Mouse (Mus musculus) layer of hippocampus, adult 8-10 months (tissue): ENCODE measurements at regions not wholly inside any gene's neighbourhood (a gene's known extent, or its start where the extent isn't known, plus 50 kb on each side); places are given as distances from the start of the nearest gene placed in this dataset.
A peak's percentile ranks its signal among the peaks of the same experiment; 100 is the strongest.

Source experiments
- DNase-seq, 2 experiments: peaks; one replicate each; pipeline ENCODE4 v3.0.0; 2022; ENCODE audit warnings: low spot score in 2 of 2

DNA sequence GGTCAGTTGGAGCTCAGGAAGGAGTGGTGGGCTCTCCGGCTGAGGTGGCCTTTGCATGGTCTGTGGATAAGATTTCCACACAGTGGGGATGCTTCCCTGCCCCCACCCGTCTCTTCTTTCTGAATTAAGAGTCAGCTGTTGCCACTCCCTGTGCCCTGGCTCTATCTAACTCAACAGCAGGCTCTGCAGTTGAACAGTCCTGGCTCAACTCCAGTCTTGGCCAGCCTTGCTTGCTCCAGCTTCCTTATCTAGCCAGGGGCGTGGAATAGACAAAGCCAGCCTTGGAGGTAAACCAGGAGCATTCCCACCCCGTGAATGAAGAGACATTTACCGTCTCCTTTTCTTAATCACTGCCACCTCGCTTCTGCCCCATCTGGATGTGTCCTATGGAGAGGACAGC is 89.7 kb downstream of the Mn1 start:
- DNase-seq = no peak

DNA sequence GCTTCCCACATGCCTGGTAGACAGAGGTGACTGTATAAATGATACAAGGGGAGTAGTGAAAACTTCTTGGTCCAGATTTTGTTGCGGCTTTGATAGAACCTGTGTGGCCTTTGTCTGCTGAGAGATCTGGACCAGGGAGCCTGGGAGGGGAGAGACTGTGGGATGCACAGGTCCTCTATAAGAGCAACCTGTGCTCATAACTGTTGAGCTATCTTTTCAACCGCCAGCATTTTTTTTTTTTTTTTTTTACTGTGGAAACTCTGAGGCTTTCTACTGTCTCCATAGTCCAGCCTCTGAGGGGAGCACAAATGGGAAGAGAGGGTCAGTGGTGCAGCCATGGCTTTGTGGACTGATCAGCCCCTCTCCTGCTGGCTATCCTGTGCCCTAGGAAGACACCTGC is 90.2 kb downstream of the Mn1 start:
- no peak for DNase-seq

- DNase-seq = no peak
Observed at GRCm38 (mm10) chr5:111509014-111509561, 91.9 kb downstream of the Mn1 start.

GRCm38 (mm10) chr5:111509575-111510057 is 92.5 kb downstream of the Mn1 start:
- DNase-seq = no peak

- DNase-seq = peak in 1 of 2 experiments; percentile 37
Observed at GRCm38 (mm10) chr5:111510183-111510878, 93.2 kb downstream of the Mn1 start.

DNA sequence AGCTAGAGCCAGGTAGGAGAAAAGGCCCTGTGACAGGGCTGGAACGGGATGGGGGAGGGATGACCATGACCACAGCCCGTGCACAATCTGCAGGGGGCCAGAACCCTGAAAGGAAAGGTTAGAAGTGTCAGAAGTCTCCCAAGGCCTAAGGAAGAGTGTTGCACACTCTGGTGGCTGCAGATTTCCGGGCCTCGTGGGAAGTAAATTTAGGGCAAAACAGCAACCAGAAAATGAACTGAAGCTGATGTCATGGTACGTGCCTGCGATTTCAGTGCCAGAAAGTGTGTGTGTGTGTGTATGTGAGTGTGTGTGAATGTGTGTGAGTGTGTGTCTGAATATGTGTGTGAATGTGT is 93.7 kb downstream of the Mn1 start:
- DNase-seq = no peak

- DNase-seq = no peak
Observed at GRCm38 (mm10) chr5:111511982-111512381, 94.8 kb downstream of the Mn1 start.

DNA sequence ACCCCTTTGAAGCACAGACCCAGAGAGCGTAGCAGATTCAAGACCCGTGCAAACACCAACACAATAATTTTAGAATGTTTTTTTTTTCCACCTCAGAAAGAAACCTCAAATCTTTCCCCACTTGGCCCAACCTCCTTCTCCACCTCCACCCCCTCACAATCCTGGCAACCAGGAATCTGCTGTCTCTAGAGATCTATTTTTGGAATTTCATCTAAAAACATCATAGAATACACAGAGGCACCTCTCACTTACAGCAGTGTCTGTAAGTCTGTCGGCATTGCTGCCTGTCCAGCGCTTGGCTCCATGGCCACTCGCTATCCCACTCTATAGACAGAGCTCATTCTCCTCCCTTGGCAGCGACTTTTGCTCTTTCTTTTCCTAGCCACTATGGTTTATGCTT is 96.8 kb downstream of the Mn1 start:
- DNase-seq = no peak

- no peak for DNase-seq
Observed at GRCm38 (mm10) chr5:111519059-111519458, 101.9 kb downstream of the Mn1 start.

GRCm38 (mm10) chr5:111519500-111520041 is 102.4 kb downstream of the Mn1 start:
- no peak for DNase-seq

DNA sequence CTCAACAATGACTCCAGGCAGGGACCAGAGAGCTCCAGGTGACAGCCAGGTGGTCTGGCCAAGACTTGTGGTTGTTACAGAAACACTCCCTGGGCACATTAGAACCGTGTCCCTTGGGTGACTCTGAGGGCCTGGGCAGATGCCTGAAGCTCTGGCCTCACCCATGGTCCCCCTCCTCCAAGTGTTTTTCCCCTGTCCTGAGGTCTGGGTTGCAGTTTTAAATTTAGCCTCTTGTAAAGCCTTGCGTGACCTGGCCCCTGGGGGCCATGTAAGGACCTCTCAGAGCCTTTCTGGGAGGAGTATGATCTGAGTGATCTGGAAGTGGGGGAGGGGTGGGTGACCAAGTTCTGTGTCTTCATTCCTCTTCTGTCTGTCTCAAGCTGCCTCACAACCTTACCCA is 104.7 kb downstream of the Mn1 start:
- DNase-seq = no peak

DNA sequence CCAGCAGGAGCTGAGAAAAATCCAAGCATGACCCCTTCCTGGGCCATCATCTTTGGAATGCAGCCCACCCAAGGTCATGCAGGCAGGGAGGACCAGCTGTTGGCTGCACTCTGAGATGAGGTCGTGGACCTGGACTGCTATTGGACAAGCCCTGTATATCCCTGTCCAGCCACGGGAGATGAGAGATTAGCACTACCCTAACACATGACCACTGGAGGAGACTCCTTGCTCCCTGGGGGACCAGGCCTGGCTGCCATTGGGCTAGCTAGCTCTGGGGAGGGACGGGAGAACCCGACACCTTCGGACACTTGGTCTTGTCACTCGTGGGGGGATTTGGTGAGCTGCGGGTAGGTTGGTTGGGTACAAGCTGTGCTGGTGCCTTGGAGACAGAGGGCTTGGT is 105.4 kb downstream of the Mn1 start:
- DNase-seq = no peak

- no peak for DNase-seq
Observed at GRCm38 (mm10) chr5:111527741-111528140, 110.6 kb downstream of the Mn1 start.

DNA sequence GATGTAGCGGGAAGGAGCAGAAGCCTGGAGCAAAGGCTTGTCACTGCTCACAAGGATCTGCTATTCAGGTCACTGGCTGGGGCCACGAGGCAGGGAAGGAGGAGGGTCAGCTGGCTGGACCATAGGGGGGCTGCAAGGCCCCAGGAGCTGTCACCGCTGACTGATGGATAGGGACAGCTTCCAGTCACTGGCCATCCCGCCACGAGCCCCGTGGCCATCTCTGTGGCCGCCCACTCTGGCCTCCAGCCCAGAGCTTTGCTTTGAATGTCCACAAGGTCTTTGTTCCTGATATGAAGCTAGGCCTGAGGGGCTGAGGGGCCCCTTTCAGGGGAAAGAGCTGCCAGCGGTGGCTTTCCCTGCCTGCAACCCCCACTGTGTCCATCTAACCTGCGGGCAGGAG is 111.9 kb downstream of the Mn1 start:
- DNase-seq = no peak

DNA sequence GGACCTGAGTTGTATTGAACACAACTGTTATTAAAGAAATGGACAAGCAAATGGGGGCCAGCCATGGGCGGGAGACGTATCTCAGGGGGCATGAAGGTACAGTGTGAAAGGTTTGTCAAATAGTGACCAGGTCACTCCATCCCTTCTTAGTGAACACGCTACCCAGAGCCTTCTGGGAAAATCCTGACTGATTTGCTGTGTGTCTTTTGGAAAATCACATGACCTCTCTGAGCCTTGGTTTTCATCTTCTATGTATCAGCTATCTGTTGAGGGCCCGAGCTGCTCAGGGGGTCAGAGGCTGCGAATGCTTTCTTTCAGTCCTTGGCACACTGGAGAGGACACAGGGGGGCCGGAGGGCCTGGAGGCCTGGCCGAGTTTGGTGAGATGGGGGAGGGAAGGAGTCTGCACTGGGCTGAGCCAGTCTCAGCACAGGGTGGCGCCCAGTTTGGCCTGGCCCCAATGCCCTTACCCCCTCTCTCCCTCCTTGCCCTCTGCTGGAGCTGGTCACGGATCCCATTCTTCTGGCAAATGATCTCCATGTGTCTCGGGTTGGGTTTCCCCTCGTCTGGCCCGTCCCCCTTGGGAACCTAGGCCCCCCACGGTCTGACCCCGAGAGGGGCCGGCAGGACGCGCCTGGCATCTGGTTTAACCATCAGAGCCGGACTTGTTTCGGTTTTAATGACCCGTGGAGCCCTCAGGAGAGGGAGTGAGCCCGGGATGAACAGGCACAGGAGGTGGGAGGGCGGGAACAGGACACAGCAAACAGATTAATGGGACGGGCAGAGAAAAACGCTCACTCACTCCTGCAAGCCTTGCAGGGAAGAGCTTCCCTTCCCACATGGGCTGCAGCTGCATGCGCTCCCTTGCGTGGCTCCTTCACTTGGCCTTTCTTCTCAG is 113.7 kb downstream of the Mn1 start:
- DNase-seq = no peak

DNA sequence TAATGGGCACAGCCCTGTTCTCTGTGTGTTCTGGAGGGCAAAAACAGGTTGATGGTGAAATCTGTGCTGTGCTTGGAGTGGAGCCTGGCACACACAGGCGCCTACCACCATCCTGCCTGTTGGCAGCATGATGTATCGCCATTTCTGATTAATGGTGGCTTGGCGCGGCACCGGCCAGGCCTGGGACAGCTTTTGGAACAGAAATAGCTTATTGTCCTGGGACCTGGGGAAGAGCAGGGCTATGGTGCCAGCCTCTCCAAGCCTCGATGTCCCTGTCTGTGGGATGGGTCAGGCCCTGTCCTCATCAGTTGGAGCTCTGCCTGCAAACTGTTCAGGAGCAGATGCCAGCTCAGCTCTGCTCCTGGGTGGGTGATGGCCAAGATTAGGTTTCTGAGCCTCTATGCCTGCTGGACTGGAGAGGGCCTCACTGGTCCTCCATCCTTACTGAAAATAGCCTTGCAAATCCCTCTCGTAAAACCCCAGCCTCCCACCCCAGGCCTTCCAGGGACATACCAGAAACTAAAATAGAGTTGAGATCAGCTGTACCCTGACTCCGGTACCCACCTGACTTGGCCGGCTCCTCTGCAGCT is 115.4 kb downstream of the Mn1 start:
- DNase-seq = no peak

DNA sequence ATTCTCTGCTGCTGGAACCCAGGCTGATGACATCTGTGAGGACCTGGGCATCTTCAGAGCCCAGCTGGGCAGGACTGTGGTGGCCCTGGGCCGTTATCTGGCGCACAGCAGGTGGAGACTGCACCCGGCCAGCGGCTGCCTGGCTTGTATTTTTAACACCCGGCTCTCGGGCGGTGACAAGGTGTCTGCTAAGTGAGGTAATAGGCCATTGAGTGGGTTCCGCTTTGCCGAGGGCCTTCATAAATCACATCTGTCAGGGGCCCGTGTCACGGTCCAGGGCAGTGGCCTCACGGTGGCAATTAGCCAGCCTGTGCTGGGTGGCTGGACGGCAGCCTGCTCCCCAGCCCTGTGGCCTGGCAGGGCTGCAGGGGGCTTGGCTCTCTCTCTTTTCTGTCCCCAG is 118.8 kb downstream of the Mn1 start:
- DNase-seq = no peak

GRCm38 (mm10) chr5:111538560-111539450 is 121.6 kb downstream of the Mn1 start:
- DNase-seq = no peak

DNA sequence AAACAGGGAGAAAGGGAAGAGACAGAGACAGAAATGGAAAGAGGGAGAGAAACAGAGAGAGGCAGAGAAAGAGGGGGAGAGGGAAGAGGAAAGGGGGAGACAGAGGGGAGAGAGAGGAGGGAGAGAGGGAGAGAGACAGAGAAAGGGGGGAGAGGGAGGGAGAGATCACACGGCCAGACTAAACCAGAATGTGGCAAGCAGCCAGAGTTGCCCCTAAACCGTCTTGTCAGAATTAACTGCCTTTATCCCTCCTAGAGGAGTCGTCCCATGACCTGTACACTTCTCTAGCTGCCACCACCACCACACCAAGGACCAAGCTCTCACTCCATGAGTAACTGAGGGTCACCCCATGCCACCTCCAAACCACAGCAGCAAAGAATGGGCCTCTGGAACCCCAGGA is 123.3 kb downstream of the Mn1 start:
- no peak for DNase-seq

- no peak for DNase-seq
Observed at GRCm38 (mm10) chr5:111542077-111542476, 124.9 kb downstream of the Mn1 start.
